In genomic region chr8:20550054-20550778, GRCm38 (mm10) we compare ENCODE assay signal across 8 mouse cellular contexts.
DNase-seq lines count a peak whose midpoint lies in the region; ATAC-seq lines count a peak whose summit lies in the region.
"Not testable (repeated sequence)": the region's sequence is repeated elsewhere in the genome, so short reads cannot be mapped to it uniquely, and the experiment has no call there.

No protein-coding gene starts in this region.

- intact Hi-C loops in gastrocnemius, postnatal 36 days (cut with DNase I) = not testable (repeated sequence)

- DNase-seq in embryo, embryonic 10.5 days (ENCODE audit: low spot score) = peak; percentile 23
- peak; percentile 66 to 98 for DNase-seq in gastrocnemius, postnatal 36 days
- DNase-seq in intestine, embryonic 14.5 days (ENCODE audit: low spot score) = peak; percentile 74
- DNase-seq in left cerebral cortex, adult 9 months (ENCODE audit: low spot score in 2 of 2) = peak; percentile 98 to 100
- peak; percentile 91 to 97 for DNase-seq in right cerebral cortex, postnatal 10 days (ENCODE audit: low spot score in 2 of 2)
- DNase-seq in urinary bladder, postnatal 10 days (ENCODE audit: low spot score) = peak; percentile 50

- WGBS in intestine, embryonic 14.5 days = 9% methylated on average over 60 of the region's 64 CpGs
- 10% methylated on average over 24 of the region's 64 CpGs for WGBS in macrophage (ENCODE audit: missing documents)

- H3K4me3 ChIP-seq in intestine, embryonic 14.5 days (ENCODE audit: low read depth, low read length) = peak overlapping the region; percentile 56
- peak overlapping the region; percentile 22; the same call in 1 of the 2 replicates for H3K4me3 ChIP-seq in macrophage (ENCODE audit: inconsistent target)

- H3K27me3 ChIP-seq in intestine, embryonic 14.5 days (replicated peaks; ENCODE audit: control insufficient read depth, insufficient read depth, low read length) = not testable (repeated sequence)

- H3K9ac ChIP-seq in intestine, embryonic 14.5 days (ENCODE audit: low read length) = peak overlapping the region; percentile 85

- H3K9me3 ChIP-seq in intestine, embryonic 14.5 days (ENCODE audit: control insufficient read depth, low read length) = not testable (repeated sequence)

- not testable (repeated sequence) for H3K4me1 ChIP-seq in intestine, embryonic 14.5 days (replicated peaks; ENCODE audit: control insufficient read depth, insufficient read depth, low read length)

- H3K27ac ChIP-seq in intestine, embryonic 14.5 days (ENCODE audit: low read depth) = peak overlapping the region; percentile 80
- H3K27ac ChIP-seq in macrophage = not testable (repeated sequence)

- peak; percentile 95 for ATAC-seq in activated CD4-positive, CD25-positive, alpha-beta regulatory T cell, adult 4 months
- peak; percentile 100 for ATAC-seq in intestine, embryonic 14.5 days (replicated peaks; ENCODE audit: low FRiP score, low TSS enrichment, low read depth)

- H3K79me2 ChIP-seq in macrophage (ENCODE audit: inconsistent target) = not testable (repeated sequence)

- H3K36me3 ChIP-seq in intestine, embryonic 14.5 days (ENCODE audit: control insufficient read depth, insufficient read depth, low read length); macrophage (ENCODE audit: inconsistent target): not testable (repeated sequence)

- 0 out of 2 replicates have a peak overlapping the region, but pooled peaks have one; percentile 31 for H3K4me2 ChIP-seq in intestine, embryonic 14.5 days (ENCODE audit: low read length)

Comparison
In these comparisons a context has a peak if more than half of its experiments do, and no peak if none do; other contexts are left out.
1. DNase-seq: peak in every context shown above with its lines; median percentile 99 in left cerebral cortex, adult 9 months; 94 in right cerebral cortex, postnatal 10 days; 82 in gastrocnemius, postnatal 36 days; 74 in intestine, embryonic 14.5 days; 50 in urinary bladder, postnatal 10 days; 23 in embryo, embryonic 10.5 days.